Mouse (Mus musculus): ENCODE measurements around the gene Rpl18a. TPM values are rescaled to one million over a fixed set of nuclear protein-coding genes. Genes with fewer than 3 reads are reported as not detected.

The Rpl18a gene
- 4,741 and 5,161 TPM in 2 replicates for polyA plus RNA-seq (2012; rRNA removed)

DNA sequence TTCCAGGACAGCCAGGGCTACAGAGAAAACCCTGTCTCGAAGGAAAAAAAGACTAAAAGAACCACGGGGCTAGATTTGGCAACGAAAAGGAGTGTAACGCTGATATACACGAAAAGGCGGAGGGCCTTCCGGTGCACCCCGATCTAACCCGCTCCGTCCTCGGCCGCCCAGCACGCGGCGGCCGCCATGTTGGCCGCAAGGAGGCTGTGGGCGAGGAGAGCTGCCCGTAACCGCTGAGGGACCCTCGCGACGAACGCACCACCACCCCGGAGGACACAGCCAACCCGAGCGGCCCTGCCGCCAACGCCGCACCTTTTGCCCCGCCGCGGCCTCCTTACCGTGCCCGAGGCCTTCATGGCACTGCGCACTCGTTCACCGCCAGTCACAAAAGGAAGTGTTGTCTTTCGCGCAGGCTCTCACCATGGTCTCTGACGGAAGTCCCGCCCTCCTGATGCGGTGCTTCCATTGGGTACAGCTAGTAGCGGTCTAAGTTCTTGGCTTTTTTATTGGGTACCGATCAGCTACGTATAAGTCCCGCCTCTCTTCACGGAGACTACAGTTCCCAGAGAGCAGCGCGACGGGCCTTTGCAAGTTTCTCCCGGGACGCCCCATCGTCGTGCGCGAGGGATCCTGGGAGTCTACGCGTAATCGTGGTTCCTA, at the start of gene Rpl18a:
Rpl18a (minus strand) TSS at position 392 of the 660 bp plus-strand sequence.

DNA sequence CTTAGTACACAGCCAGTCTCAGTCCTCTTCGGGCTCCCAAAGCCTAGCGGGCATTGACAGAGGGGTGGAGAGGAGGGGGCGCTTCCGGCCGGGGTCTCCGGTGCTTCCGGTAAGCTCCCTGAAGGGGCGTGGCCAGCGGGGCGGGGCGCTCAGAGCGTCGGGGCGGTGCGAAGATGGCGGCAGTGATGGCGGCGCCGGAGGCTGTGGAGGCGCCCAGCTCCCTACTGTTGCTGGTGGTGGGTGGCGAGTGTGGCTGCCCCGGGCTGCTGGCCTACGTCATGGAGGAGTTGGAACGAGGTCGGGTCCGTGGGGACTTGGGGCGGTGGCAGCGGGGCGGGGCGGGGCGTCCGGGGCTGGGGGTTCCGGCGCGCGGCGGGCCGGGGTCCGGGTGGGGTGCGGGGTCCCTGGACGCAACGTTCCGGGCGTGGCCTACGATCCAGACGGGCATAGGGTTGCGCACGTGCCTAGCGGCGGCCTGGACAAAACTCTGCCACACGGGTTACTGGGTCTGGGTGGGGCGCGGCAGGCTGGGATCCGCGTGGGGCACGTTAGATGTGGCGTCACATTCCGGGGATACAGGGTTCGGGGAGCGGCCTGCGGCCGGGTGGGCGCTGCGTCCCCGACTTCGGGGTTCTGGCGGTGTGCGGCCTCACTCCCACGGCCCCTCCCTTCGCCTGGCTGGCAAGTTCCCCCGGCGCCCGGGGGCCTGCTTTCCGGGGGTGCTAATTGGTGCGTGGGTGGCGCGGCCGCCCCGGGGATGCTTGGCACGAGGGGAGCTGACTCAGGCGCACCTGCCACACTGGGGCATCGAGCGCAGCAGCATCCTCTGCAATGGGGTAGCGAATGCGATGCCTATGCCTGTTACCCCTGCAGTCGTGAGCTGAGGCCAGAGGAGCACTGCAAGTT, 8.9 kb upstream of the Rpl18a start, which contains the start of gene Map1s:
Map1s (plus strand) TSS at position 102 of the 906 bp plus-strand sequence.

DNA sequence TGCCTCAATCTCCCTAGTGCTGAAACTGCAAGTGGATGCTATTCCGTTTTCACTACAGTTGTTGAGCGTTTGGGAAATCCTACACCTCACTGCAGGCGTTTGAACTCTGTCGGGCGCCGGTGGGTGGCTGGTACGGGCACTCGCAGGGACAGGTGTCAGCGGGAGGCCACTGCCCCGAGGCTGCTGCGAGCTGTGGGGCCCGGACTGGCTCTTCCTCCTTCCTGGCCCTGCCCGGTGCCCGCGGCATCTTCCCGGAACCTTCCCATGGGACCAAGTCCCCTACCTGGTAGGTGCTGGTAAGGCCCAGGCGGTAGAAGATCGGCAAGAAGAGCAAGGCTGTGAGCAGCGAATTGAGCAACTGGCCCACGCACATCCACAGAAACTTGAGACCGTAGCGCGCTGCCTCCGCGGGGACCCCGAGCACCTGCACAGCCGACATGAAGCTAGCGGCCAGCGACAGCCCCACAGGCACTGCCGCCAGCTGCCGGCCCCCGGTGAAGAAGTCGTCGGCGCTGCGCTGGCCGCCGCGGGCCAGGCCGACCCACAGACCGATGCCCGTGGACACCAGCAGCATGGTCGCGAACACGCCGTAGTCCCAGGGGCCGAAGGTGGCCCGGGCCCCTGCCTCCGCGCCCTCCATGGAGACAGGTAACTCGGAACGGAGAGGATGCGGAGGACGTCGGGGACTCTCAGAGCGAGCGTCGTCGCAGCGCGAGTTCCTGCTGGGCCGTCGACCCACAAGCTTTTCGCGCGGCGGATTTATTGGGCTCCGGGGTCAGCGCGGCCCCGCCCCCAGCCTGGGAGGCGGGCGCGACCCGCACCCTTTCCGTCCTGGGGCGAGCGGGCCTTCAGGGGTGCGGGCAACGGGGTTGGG, 5.0 kb downstream of the Rpl18a start, which contains the start of gene Slc5a5:
Slc5a5 (minus strand) TSS at position 736 of the 874 bp plus-strand sequence.

DNA sequence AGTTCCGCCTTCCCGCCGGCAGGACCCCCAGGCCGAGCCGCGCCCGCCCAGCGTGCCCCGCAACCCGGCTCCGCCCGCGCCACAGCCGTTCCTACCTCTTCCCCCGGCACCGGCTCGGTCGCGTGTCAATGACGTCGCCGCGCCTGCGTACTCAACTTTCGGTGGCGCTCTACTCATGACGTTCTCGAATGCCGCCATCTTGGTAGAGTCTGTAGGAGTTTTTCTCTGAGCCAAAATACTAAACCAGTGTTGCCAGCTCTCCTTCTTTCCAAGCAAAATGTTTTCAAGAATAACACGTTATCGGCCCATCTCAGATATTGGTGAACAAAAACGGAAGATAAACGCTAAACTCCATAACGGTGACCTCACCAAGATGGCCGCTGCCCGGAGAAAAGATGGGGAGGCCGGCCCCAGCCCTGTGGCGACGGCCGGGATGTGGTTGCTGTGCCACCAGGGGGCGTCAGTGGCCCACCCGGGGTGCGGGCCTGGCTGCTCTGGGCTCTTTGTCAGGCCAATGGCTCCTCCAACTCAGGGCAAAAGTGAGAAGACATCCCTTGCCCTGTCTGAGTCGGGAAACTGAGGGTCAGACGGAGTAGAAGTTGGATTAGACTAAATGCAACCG, 23.7 kb downstream of the Rpl18a start, which contains the start of gene Ccdc124:
Ccdc124 (minus strand) TSS at position 572 of the 622 bp plus-strand sequence.

DNA sequence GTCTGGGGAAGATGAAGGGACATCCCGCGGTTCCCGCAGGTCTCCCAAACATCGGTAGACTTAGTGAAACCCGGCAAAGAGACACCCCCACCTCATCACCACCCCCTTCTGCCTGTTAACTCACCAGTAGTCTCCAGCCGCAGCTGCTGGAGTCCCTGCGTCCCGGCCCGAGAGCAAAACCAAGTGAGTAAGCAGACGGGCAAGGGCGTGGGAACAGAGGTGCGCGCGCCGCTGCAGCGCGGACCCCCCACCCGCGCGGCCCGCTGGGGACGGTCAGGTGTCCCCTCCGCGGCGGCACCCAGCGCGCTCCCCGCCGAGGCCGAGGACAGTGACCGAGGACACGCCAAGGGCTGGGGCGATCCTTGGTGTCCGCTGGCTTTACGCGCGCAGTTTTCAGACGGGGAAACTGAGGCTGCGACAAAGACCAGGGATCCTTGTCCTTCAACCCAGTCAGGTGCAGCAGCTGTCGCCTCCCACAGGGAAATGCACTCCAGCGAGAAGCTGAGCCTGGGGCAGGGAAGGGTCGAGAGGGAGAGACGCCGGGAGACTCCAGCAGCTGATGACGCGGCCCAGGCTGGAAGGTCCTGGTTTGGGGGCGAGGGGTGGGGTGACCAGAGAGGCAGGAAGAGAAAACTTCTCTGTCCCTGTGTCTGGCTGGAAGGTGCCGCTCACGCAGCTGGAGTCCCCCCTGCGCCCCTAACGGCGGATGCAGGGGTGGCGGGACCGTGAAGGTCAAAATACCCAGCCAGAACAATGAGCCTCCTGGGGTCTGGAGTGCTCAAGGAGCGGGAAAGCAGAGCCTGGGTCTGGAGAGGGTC, 34.2 kb downstream of the Rpl18a start, which contains the start of gene Kcnn1:
Kcnn1 (minus strand) TSS at position 435 of the 818 bp plus-strand sequence.

Other genes starting within 250 kb of the Rpl18a start
- gene Pgpep1, start 237.0 kb downstream of the Rpl18a start, polyA plus RNA-seq (2012; rRNA removed) = 61.8 and 88.1 TPM in 2 replicates
- 217 and 299 TPM in 2 replicates for gene Lsm4, start 224.2 kb downstream of the Rpl18a start, polyA plus RNA-seq (2012; rRNA removed)
- 179 and 228 TPM in 2 replicates for gene Jund, start 198.5 kb downstream of the Rpl18a start, polyA plus RNA-seq (2012; rRNA removed)
- 0.04 and 0.05 TPM in 2 replicates for gene Iqcn, start 194.0 kb downstream of the Rpl18a start, polyA plus RNA-seq (2012; rRNA removed)
- 0.06 TPM in 1 of 2 replicates, not detected in the other for gene Gm3336, start 178.9 kb downstream of the Rpl18a start, polyA plus RNA-seq (2012; rRNA removed)
- 0.82 and 0.89 TPM in 2 replicates for gene Pde4c, start 173.7 kb downstream of the Rpl18a start, polyA plus RNA-seq (2012; rRNA removed)
- gene Rab3a, start 142.7 kb downstream of the Rpl18a start, polyA plus RNA-seq (2012; rRNA removed) = 28.0 and 50.3 TPM in 2 replicates
- gene Mpv17l2, start 136.5 kb downstream of the Rpl18a start, polyA plus RNA-seq (2012; rRNA removed) = 18.0 and 20.3 TPM in 2 replicates
- gene Pik3r2, start 120.7 kb downstream of the Rpl18a start, polyA plus RNA-seq (2012; rRNA removed) = 73.4 and 81.4 TPM in 2 replicates
- 19.0 and 27.4 TPM in 2 replicates for gene Mast3, start 92.4 kb downstream of the Rpl18a start, polyA plus RNA-seq (2012; rRNA removed)
- gene Il12rb1, start 89.0 kb downstream of the Rpl18a start, polyA plus RNA-seq (2012; rRNA removed) = 0.06 and 0.08 TPM in 2 replicates
- gene Arrdc2, start 57.7 kb downstream of the Rpl18a start, polyA plus RNA-seq (2012; rRNA removed) = 20.3 and 21.5 TPM in 2 replicates
- gene Kcnn1, start 34.2 kb downstream of the Rpl18a start, polyA plus RNA-seq (2012; rRNA removed) = 22.8 and 23.7 TPM in 2 replicates
- 99.7 and 174 TPM in 2 replicates for gene Ccdc124, start 23.5 kb downstream of the Rpl18a start, polyA plus RNA-seq (2012; rRNA removed)
- 0.77 and 0.89 TPM in 2 replicates for gene Slc5a5, start 4.7 kb downstream of the Rpl18a start, polyA plus RNA-seq (2012; rRNA removed)
- 53.2 and 73.9 TPM in 2 replicates for gene Map1s, start 8.5 kb upstream of the Rpl18a start, polyA plus RNA-seq (2012; rRNA removed)